Mouse (Mus musculus) natural killer cell, adult 2 months (primary cell): ENCODE results near the gene Fars2.
"Not testable (repeated sequence)": the region's sequence is repeated elsewhere in the genome, so short reads cannot be mapped to it uniquely, and the experiment has no call there.

Experiments used
- DNase-seq, 2 experiments: peaks; one replicate each; pipeline ENCODE4 v3.0.0; 2022; ENCODE audit warnings: low spot score in 2 of 2

Gene Fars2

GRCm38 (mm10) chr13:36460473-36460872 lies 343.3 kb downstream of the Fars2 start:
- DNase-seq = no peak

DNA sequence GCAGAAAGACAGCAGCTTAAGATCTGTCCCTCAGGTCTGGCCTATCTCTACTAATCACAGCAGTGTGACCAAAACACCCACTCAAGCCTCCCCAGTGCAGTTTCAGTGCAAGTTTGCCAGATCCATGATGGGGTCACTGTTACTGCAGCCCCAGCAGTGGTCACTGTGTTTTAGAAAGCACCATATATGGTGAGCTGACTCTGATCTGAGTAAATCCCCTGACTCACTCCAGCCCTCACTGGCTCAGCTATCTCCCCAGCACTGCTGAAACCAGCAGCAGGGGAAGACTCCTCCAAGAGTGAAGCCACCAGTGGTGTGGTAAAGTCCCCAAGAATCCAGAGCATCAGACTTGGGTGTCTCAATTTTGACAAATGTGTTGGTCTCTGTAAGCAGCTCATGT lies 346.5 kb downstream of the Fars2 start:
- DNase-seq = no peak

DNA sequence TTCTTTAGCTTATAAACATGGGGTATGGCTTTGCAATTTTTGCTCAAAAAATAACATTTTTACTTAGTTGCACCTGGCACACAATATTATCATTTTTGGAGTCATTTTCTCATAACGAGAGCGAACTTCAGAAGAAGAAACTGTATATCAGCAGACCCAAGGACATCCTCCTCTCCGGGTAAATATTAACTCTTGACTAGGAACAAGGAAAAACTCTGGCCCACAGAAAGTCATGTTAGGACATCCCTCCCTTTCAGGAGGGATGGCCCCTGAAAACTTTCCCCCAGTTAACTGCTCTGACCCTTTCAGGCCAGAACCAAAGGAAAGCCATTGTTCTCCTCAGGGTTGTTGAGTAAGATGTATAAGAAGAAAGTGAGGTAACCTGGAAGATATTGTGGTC lies 348.9 kb downstream of the Fars2 start:
- not testable (repeated sequence) for DNase-seq

DNA sequence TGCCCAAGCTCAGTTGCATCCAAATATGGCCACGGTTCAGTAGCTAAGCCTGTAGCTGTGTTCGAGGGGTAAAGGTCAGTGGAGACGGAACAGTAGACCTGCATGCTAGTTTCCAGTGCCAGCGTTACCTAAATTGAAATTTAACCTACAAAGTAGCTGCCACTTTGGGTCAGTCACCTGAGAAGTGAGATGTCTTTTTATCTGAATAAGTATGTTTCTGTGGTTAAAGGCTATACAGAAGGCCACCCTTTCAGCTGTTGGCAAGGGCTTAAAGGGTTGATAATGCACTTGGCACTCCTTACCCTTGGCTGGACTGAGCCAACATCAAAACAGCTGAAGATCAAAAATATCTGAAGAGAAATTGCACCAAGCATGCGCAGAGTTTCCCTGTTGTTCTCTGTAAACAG lies 349.3 kb downstream of the Fars2 start:
- no peak for DNase-seq

DNA sequence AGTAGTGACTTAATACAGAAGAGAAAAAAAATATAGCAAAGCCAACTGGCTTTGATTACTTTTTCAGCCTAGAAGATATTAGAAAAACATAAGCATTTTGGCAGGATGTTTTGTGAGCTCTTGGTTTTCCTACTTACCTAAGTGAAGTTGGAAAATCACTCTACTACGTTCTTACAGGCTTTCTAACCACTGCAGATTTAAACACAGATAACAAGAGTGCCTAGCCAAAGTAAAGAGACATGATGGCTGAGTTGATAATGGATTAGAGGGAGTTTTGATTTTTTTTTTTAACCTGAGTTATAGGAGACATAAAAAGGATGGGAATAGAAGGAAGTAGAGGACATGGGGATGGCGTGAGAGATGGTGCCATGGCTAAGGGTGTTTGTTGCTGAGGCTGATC lies 350.6 kb downstream of the Fars2 start:
- DNase-seq = no peak

DNA sequence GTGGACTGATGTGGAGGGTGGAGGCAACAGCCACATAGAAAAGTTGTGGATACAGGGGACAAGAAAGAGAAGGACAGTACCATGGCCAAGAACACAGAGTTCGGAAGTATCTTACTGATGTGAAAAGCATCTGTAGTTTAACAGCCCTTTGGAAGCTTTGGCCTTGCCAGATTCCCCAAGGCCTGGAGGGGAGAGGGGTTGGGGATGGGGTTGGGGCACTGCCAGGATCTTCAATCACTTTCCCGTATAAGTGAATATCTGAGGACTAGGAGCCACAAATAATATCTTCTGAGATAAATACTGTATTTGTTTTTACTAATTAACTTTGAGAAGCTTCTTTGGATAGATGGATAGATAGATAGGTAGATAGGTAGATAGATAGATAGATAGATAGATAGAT lies 351.8 kb downstream of the Fars2 start:
- no peak for DNase-seq

DNA sequence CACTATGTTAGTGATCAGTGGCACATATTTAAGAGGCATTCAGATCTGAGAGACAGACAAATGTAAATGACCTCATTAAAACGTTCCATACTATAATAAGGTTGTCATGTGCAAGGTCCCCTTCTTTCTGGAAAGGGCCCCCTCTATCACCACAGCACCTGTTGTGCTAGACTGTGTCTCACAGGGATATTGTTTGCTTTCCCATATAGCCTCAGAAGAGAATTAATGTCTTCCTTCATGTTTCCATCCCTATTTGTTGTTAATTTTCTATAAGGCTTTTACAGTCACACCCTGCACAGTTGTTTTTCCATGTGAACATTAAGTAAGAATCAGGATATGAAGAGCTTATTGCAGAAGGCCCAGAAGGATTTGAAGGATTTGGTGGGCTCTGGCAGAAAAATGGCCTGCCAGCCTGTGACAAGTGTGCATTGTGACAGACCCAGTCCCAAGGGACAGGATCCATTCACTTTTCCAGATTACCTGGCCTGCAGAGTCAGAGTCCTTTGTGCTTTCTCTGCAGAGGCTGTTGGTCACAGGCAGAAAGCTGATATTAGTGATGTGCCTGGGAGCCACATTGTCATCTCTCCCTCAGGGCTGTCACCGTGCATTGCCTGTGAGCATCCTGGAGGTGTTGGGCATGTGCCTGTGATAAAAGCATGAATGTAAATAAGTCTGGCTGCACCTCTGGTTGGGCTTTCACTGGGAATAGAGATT lies 352.4 kb downstream of the Fars2 start:
- no peak for DNase-seq

- DNase-seq = no peak
These were observed 360.4 kb downstream of the Fars2 start for GRCm38 (mm10) chr13:36477648-36478047.

GRCm38 (mm10) chr13:36478243-36478642 lies 361.0 kb downstream of the Fars2 start:
- DNase-seq = no peak

GRCm38 (mm10) chr13:36480101-36480500 lies 362.9 kb downstream of the Fars2 start:
- DNase-seq = no peak

- DNase-seq = no peak
These were observed 367.2 kb downstream of the Fars2 start for GRCm38 (mm10) chr13:36484391-36484790.

- no peak for DNase-seq
These were observed 369.5 kb downstream of the Fars2 start for GRCm38 (mm10) chr13:36486756-36487155.

DNA sequence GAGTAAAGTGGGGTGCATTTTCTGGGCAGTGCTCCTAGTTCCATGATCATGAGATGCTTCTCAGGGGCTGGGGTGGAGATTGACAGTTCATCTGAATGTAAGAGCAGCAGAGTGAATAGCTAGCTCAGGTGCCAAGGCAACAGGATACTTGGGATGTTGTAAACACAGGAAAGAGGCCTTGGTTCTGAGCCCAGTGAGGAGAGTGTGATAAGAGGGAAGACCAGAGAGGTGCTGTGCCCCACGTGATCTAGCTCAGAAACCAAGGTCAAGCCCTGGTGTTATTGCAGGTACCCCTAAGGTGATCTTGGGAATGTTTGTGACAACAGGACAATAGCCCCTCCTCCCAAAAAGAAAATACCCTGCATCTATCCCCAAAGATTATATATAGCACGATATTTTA lies 372.2 kb downstream of the Fars2 start:
- no peak for DNase-seq

DNA sequence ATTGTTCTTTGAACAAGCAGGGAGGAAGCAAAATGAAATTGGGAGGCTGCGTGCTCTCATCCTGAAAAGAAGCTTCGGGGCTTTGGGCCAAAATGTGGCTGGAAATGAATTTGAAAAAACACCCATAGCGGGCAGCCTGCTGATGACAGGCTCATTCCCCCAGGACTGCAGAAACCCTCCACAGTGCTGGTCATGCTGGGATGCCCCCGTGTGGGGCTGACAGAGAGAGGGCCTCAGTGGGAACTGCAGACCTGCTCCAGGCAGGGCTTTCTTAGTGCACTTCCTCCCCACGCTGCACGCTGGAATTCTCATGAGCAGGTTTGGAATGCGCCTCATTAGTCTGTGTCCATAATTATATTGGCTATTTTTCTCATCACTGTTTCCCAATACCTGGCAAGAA lies 373.4 kb downstream of the Fars2 start:
- DNase-seq = no peak

- DNase-seq = no peak
These were observed 375.2 kb downstream of the Fars2 start for GRCm38 (mm10) chr13:36492397-36492796.

DNA sequence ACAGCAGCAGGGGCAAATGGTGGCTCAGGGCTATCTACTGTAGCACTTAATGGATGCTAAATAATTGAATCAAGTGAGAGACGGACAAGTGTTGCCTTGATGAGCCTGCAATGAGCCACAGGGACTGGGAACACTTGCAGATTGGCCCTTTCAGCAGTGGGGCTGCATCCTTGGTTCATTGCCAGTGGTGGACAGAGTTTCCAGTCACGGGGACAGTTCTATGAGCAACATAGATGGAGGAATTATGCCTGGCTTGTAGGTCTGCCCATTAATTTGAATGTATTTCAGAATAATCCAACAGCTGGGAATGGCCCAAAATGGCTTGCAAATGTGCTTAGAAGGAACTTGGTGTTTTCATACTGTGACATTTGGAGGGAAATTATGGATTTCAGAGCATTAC lies 376.1 kb downstream of the Fars2 start:
- DNase-seq = no peak

GRCm38 (mm10) chr13:36493762-36494161 lies 376.6 kb downstream of the Fars2 start:
- no peak for DNase-seq

- DNase-seq = no peak
These were observed 378.8 kb downstream of the Fars2 start for GRCm38 (mm10) chr13:36495980-36496379.

DNA sequence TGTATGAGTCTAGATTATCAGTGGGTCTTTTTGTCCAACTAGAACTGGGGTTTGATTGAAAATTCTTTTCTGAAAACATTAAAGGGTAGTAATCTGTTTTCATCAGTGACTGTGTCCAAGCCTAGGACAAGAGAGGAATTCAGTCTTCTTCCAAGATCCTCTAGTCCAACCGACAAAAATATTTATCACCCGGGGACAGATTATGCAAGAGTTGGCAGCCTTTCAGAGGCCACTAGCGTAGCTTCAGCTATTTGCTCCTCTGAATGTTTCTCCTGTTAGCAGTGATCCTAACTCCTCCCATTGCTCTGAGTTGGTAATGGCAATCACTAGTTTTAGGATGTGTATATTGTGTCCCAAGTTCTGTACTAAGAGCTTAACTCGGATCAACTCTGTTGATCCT lies 380.1 kb downstream of the Fars2 start:
- DNase-seq = no peak

DNA sequence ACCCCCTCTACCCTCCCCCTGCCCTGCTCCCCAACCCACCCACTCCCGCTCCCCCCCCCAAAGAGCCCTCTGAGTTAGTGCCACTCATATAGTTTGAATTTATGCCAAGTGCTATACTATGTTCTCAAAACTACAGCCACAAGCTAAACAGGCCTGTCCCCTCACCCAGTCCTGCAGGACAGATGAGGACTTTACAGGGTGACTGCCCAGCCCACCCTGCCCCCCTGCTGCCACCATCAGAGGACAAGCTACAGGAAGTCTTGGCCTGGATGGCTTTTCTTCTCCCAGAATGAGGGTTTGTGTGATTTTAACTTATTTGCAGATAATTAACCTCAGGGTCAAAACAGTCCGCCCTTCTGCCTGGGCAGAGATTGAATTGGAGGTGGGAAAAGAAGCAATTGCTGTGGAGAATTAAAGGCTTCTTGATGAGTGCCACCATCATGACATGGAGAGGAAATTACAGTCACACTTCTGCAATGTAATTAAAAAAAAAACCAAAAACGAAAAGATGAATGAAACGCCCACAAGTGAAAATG lies 383.2 kb downstream of the Fars2 start:
- no peak for DNase-seq

DNA sequence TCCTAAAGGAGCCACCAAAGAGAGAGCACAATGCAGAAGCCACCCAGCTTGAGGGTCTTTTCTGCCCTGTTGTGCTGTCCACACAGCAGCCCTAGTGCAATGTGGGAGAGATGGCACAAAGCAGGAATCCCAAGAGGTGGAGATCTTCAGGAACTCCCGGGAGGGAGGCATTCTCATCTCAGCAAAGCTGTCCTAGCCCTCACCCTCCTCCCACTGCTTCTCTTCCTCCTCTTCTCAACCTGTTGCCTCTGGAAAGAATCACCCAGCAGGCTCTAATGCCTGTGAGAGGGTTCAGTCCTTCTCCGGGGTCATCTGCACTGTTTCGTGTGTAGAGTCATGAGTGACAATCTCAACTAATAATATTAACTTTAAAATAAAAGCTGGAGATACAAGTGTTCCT lies 386.3 kb downstream of the Fars2 start:
- no peak for DNase-seq

DNA sequence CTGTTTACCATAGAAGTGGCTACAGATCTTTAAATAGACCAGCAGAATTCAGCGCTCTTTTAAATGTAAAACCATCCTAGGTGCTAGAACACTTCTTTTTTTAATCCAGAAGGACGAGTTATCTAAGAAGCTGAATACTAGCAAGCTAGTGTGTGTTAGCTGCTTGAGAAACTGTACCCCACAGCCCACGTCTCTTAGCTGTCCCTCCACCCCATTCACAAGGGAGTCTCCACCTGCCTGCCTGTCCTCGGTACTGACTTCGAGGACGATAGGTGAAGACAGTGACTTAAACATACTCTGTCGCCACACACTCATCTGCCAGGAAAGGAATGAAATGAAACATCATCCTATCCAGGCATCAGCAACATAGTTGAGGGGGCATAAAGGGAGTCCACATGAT lies 386.8 kb downstream of the Fars2 start:
- DNase-seq = no peak

GRCm38 (mm10) chr13:36505730-36506129 lies 388.5 kb downstream of the Fars2 start:
- DNase-seq = no peak

DNA sequence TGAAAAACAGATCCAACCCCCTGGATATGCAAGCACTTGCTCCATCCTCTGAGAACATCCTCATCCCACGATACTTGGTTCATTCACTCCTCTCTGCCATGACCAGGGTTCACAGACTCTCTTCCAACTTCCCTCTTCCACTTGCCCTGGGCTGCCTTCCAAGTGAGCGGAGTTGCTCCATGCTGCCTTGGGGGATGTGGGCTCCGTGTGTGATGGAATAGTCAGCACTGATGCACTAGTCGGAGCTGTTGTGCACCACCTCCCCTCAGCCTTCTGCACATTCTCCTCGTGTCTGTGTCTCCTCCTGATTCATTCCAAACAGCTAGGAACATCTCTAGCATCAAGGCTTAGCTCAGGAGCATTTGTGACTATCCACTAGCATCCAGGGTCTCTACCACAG lies 389.1 kb downstream of the Fars2 start:
- no peak for DNase-seq
